Mouse (Mus musculus): ENCODE measurements at regions not wholly inside any gene's neighbourhood (a gene's known extent, or its start where the extent isn't known, plus 50 kb on each side); places are given as distances from the start of the nearest gene placed in this dataset.
A peak's percentile ranks its signal among the peaks of the same experiment; 100 is the strongest.

- 94% methylated on average over 1 of the region's 1 CpGs for WGBS
- Histone ChIP-seq H3K4me2 (ENCODE audit: low read depth, low read length) (no peak overlapping the region), H3K4me3 (ENCODE audit: low read length) (no peak overlapping the region), H3K27me3 (ENCODE audit: control insufficient read depth, insufficient read depth, low read depth, low read length) (no peaks in the 10 kb centered on the region), H3K9ac (ENCODE audit: low read length) (no peak overlapping the region), H3K4me1 (replicated peaks; ENCODE audit: control insufficient read depth, insufficient read depth, low read length) (no peaks in the 10 kb centered on the region), H3K9me3 (ENCODE audit: control insufficient read depth, low read length) (no peaks in the 10 kb centered on the region), H3K27ac (ENCODE audit: low read length) (no peak overlapping the region), H3K36me3 (ENCODE audit: control insufficient read depth, insufficient read depth, low read length) (no peaks in the 10 kb centered on the region)
- ATAC-seq (ENCODE audit: low read depth) = no peak
Measured at GRCm38 (mm10) chr1:125241717-125242116, 193.8 kb downstream of the Actr3 start.

- 69% methylated on average over 3 of the region's 3 CpGs for WGBS
- no peak for ATAC-seq (ENCODE audit: low read depth)
Measured at GRCm38 (mm10) chr1:125237595-125237988, 197.9 kb downstream of the Actr3 start.

GRCm38 (mm10) chr1:125236948-125237594, 198.5 kb downstream of the Actr3 start:
- 71% methylated on average over 10 of the region's 10 CpGs for WGBS
- H3K9ac ChIP-seq (ENCODE audit: low read length) = no peak overlapping the region
- H3K36me3 ChIP-seq (ENCODE audit: control insufficient read depth, insufficient read depth, low read length) = no peaks in the 10 kb centered on the region
- H3K27ac ChIP-seq (ENCODE audit: low read length) = no peak overlapping the region
- ATAC-seq (ENCODE audit: low read depth) = no peak
- no peaks in the 10 kb centered on the region for H3K4me1 ChIP-seq (replicated peaks; ENCODE audit: control insufficient read depth, insufficient read depth, low read length)
- no peak overlapping the region for H3K4me2 ChIP-seq (ENCODE audit: low read depth, low read length)
- H3K27me3 ChIP-seq (ENCODE audit: control insufficient read depth, insufficient read depth, low read depth, low read length) = no peaks in the 10 kb centered on the region
- no peaks in the 10 kb centered on the region for H3K9me3 ChIP-seq (ENCODE audit: control insufficient read depth, low read length)
- H3K4me3 ChIP-seq (ENCODE audit: low read length) = no peak overlapping the region

More at GRCm38 (mm10) chr1:125237595-125237988, 197.9 kb downstream of the Actr3 start:
- Histone ChIP-seq H3K4me1 (replicated peaks; ENCODE audit: control insufficient read depth, insufficient read depth, low read length) (no peaks in the 10 kb centered on the region), H3K36me3 (ENCODE audit: control insufficient read depth, insufficient read depth, low read length) (no peaks in the 10 kb centered on the region), H3K4me2 (ENCODE audit: low read depth, low read length) (no peak overlapping the region), H3K27me3 (ENCODE audit: control insufficient read depth, insufficient read depth, low read depth, low read length) (no peaks in the 10 kb centered on the region), H3K9me3 (ENCODE audit: control insufficient read depth, low read length) (no peaks in the 10 kb centered on the region), H3K9ac (ENCODE audit: low read length) (no peak overlapping the region), H3K4me3 (ENCODE audit: low read length) (no peak overlapping the region), H3K27ac (ENCODE audit: low read length) (no peak overlapping the region)

- 70% methylated on average over 2 of the region's 2 CpGs for WGBS
- H3K4me1 ChIP-seq (replicated peaks; ENCODE audit: control insufficient read depth, insufficient read depth, low read length) = no peaks in the 10 kb centered on the region
- no peak for ATAC-seq (ENCODE audit: low read depth)
- H3K4me3 ChIP-seq (ENCODE audit: low read length) = no peak overlapping the region
- no peaks in the 10 kb centered on the region for H3K27me3 ChIP-seq (ENCODE audit: control insufficient read depth, insufficient read depth, low read depth, low read length)
- H3K4me2 ChIP-seq (ENCODE audit: low read depth, low read length) = no peak overlapping the region
- no peak overlapping the region for H3K27ac ChIP-seq (ENCODE audit: low read length)
- no peak overlapping the region for H3K9ac ChIP-seq (ENCODE audit: low read length)
- no peaks in the 10 kb centered on the region for H3K9me3 ChIP-seq (ENCODE audit: control insufficient read depth, low read length)
- no peaks in the 10 kb centered on the region for H3K36me3 ChIP-seq (ENCODE audit: control insufficient read depth, insufficient read depth, low read length)
Measured at GRCm38 (mm10) chr1:125234747-125235146, 200.8 kb downstream of the Actr3 start.

- H3K4me1 ChIP-seq (replicated peaks; ENCODE audit: control insufficient read depth, insufficient read depth, low read length) = no peaks in the 10 kb centered on the region
- H3K9me3 ChIP-seq (ENCODE audit: control insufficient read depth, low read length) = no peaks in the 10 kb centered on the region
- peak; percentile 69; the same call in 1 of the 2 replicates for ATAC-seq (ENCODE audit: low read depth)
- H3K4me2 ChIP-seq (ENCODE audit: low read depth, low read length) = no peak overlapping the region
- H3K9ac ChIP-seq (ENCODE audit: low read length) = no peak overlapping the region
- H3K36me3 ChIP-seq (ENCODE audit: control insufficient read depth, insufficient read depth, low read length) = no peaks in the 10 kb centered on the region
- H3K27me3 ChIP-seq (ENCODE audit: control insufficient read depth, insufficient read depth, low read depth, low read length) = no peaks in the 10 kb centered on the region
- no peak overlapping the region for H3K4me3 ChIP-seq (ENCODE audit: low read length)
- 56% methylated on average over 10 of the region's 10 CpGs for WGBS
- no peak overlapping the region for H3K27ac ChIP-seq (ENCODE audit: low read length)
Measured at GRCm38 (mm10) chr1:125223370-125223769, 212.2 kb downstream of the Actr3 start.

- H3K4me1 ChIP-seq (replicated peaks; ENCODE audit: control insufficient read depth, insufficient read depth, low read length) = no peaks in the 10 kb centered on the region
- 62% methylated on average over 6 of the region's 6 CpGs for WGBS
- H3K27me3 ChIP-seq (ENCODE audit: control insufficient read depth, insufficient read depth, low read depth, low read length) = no peaks in the 10 kb centered on the region
- H3K27ac ChIP-seq (ENCODE audit: low read length) = no peak overlapping the region
- H3K4me2 ChIP-seq (ENCODE audit: low read depth, low read length) = no peak overlapping the region
- no peaks in the 10 kb centered on the region for H3K9me3 ChIP-seq (ENCODE audit: control insufficient read depth, low read length)
- H3K9ac ChIP-seq (ENCODE audit: low read length) = no peak overlapping the region
- no peak for ATAC-seq (ENCODE audit: low read depth)
- no peaks in the 10 kb centered on the region for H3K36me3 ChIP-seq (ENCODE audit: control insufficient read depth, insufficient read depth, low read length)
- H3K4me3 ChIP-seq (ENCODE audit: low read length) = no peak overlapping the region
Measured at GRCm38 (mm10) chr1:125216192-125216591, 219.3 kb downstream of the Actr3 start.

- H3K4me3 ChIP-seq (ENCODE audit: low read length) = no peak overlapping the region
- H3K27ac ChIP-seq (ENCODE audit: low read length) = no peak overlapping the region
- no peaks in the 10 kb centered on the region for H3K4me1 ChIP-seq (replicated peaks; ENCODE audit: control insufficient read depth, insufficient read depth, low read length)
- H3K4me2 ChIP-seq (ENCODE audit: low read depth, low read length) = no peak overlapping the region
- no peak for ATAC-seq (ENCODE audit: low read depth)
- WGBS = 68% methylated on average over 1 of the region's 1 CpGs
- no peaks in the 10 kb centered on the region for H3K36me3 ChIP-seq (ENCODE audit: control insufficient read depth, insufficient read depth, low read length)
- H3K9ac ChIP-seq (ENCODE audit: low read length) = no peak overlapping the region
- no peaks in the 10 kb centered on the region for H3K9me3 ChIP-seq (ENCODE audit: control insufficient read depth, low read length)
- H3K27me3 ChIP-seq (ENCODE audit: control insufficient read depth, insufficient read depth, low read depth, low read length) = no peaks in the 10 kb centered on the region
Measured at GRCm38 (mm10) chr1:125187091-125187490, 248.4 kb downstream of the Actr3 start.

- Histone ChIP-seq H3K27ac (ENCODE audit: low read length) (no peak overlapping the region), H3K9ac (ENCODE audit: low read length) (no peak overlapping the region), H3K9me3 (ENCODE audit: control insufficient read depth, low read length) (no peaks in the 10 kb centered on the region), H3K4me3 (ENCODE audit: low read length) (no peak overlapping the region), H3K4me2 (ENCODE audit: low read depth, low read length) (no peak overlapping the region), H3K27me3 (ENCODE audit: control insufficient read depth, insufficient read depth, low read depth, low read length) (no peaks in the 10 kb centered on the region), H3K36me3 (ENCODE audit: control insufficient read depth, insufficient read depth, low read length) (no peaks in the 10 kb centered on the region), H3K4me1 (replicated peaks; ENCODE audit: control insufficient read depth, insufficient read depth, low read length) (no peaks in the 10 kb centered on the region)
- WGBS = 71% methylated on average over 15 of the region's 15 CpGs
- ATAC-seq (ENCODE audit: low read depth) = peak; percentile 81
Measured at GRCm38 (mm10) chr1:125176124-125176937, 259.2 kb downstream of the Actr3 start.

- Histone ChIP-seq H3K27ac (ENCODE audit: low read length) (no peak overlapping the region), H3K9me3 (ENCODE audit: control insufficient read depth, low read length) (no peaks in the 10 kb centered on the region), H3K4me3 (ENCODE audit: low read length) (no peak overlapping the region), H3K4me1 (replicated peaks; ENCODE audit: control insufficient read depth, insufficient read depth, low read length) (no peaks in the 10 kb centered on the region), H3K36me3 (ENCODE audit: control insufficient read depth, insufficient read depth, low read length) (no peaks in the 10 kb centered on the region), H3K27me3 (ENCODE audit: control insufficient read depth, insufficient read depth, low read depth, low read length) (no peaks in the 10 kb centered on the region), H3K9ac (ENCODE audit: low read length) (no peak overlapping the region), H3K4me2 (ENCODE audit: low read depth, low read length) (no peak overlapping the region)
- WGBS = 91% methylated on average over 13 of the region's 13 CpGs
- ATAC-seq (ENCODE audit: low read depth) = no peak
Measured at GRCm38 (mm10) chr1:125174725-125175124, 260.8 kb downstream of the Actr3 start.

Measured in lung, embryonic 16.5 days (tissue).